Mouse (Mus musculus) naive thymus-derived CD4-positive, alpha-beta T cell, adult 5 months (primary cell): Measurements from ENCODE around the gene Atp6v0d1. TPM values are rescaled to one million over a fixed set of nuclear protein-coding genes. Genes with fewer than 3 reads are reported as not detected.

ENCODE experiments used
- polyA plus RNA-seq: library from polyadenylated mRNA; unstranded; fragments of 100-300 nt; shearing (Covaris generic); gene quantifications from one replicate; pipeline ENCODE4 v1.2.1, GENCODE M21; 2017

Gene Atp6v0d1
- 92.5 TPM for polyA plus RNA-seq

GRCm38 (mm10) chr8:105565952-105566702 is at the start of gene Atp6v0d1:
Gene Atp6v0d1, minus strand, starts transcription at chr8:105566047.

GRCm38 (mm10) chr8:105604804-105605381 is 39.0 kb upstream of the Atp6v0d1 start, which contains the start of gene Ripor1:
Gene Ripor1, plus strand, starts transcription at chr8:105605255.

GRCm38 (mm10) chr8:105518436-105519313 is 47.2 kb downstream of the Atp6v0d1 start, which contains the start of gene Hsd11b2:
Gene Hsd11b2, plus strand, starts transcription at chr8:105518755.

GRCm38 (mm10) chr8:105496439-105497180 is 69.2 kb downstream of the Atp6v0d1 start, which contains the start of gene Zdhhc1:
Gene Zdhhc1, minus strand, starts transcription at chr8:105496902.

Other genes starting within 250 kb of the Atp6v0d1 start
- gene Lrrc29, start 239.8 kb downstream of the Atp6v0d1 start, polyA plus RNA-seq: 1.9 TPM
- 62.3 TPM for gene Tmem208, start 239.7 kb downstream of the Atp6v0d1 start, polyA plus RNA-seq
- 1.6 TPM for gene Fhod1, start 218.1 kb downstream of the Atp6v0d1 start, polyA plus RNA-seq
- 0.11 TPM for gene Slc9a5, start 217.2 kb downstream of the Atp6v0d1 start, polyA plus RNA-seq
- gene Plekhg4, start 192.8 kb downstream of the Atp6v0d1 start, polyA plus RNA-seq: not detected
- gene Kctd19, start 152.5 kb downstream of the Atp6v0d1 start, polyA plus RNA-seq: not detected
- not detected for gene Lrrc36, start 152.5 kb downstream of the Atp6v0d1 start, polyA plus RNA-seq
- gene Tppp3, start 94.5 kb downstream of the Atp6v0d1 start, polyA plus RNA-seq: not detected
- 4.9 TPM for gene Zdhhc1, start 69.1 kb downstream of the Atp6v0d1 start, polyA plus RNA-seq
- gene Hsd11b2, start 47.3 kb downstream of the Atp6v0d1 start, polyA plus RNA-seq: 0.19 TPM
- gene Ripor1, start 39.2 kb upstream of the Atp6v0d1 start, polyA plus RNA-seq: 20.5 TPM
- 194 TPM for gene Ctcf, start 70.5 kb upstream of the Atp6v0d1 start, polyA plus RNA-seq
- gene Agrp, start 71.3 kb upstream of the Atp6v0d1 start, polyA plus RNA-seq: not detected
- gene Carmil2, start 120.2 kb upstream of the Atp6v0d1 start, polyA plus RNA-seq: 129 TPM
- 78.6 TPM for gene Acd, start 135.1 kb upstream of the Atp6v0d1 start, polyA plus RNA-seq
- gene Pard6a, start 135.1 kb upstream of the Atp6v0d1 start, polyA plus RNA-seq: 16.1 TPM
- gene 4933405L10Rik, start 141.6 kb upstream of the Atp6v0d1 start, polyA plus RNA-seq: 0.42 TPM
- gene Enkd1, start 142.2 kb upstream of the Atp6v0d1 start, polyA plus RNA-seq: 1.1 TPM
- 9.0 TPM for gene Gfod2, start 192.6 kb upstream of the Atp6v0d1 start, polyA plus RNA-seq